Mouse (Mus musculus) midbrain, embryonic 10.5 days (tissue): Measurements from ENCODE around the gene Cpa4. TPM values are rescaled to one million over a fixed set of nuclear protein-coding genes. Genes with fewer than 3 reads are reported as not detected.
A peak's percentile ranks its signal among the peaks of the same experiment; 100 is the strongest.

Experiments
- DNase-seq: peaks from one replicate; pipeline ENCODE4 v3.0.0-alpha.2; 2017; ENCODE audit warnings: low spot score
- H3K27ac ChIP-seq: fragments of 300-500 bp; sonication (generic); replicated peaks from 2 replicates; pipeline ENCODE4 v1.5.1; 2016; ENCODE audit warnings: mild to moderate bottlenecking
- H3K27me3 ChIP-seq: fragments of 300-500 bp; sonication (generic); 2 replicates; pipeline ENCODE4 v1.6.1; 2016; ENCODE audit warnings: low read depth, mild to moderate bottlenecking; ENCODE audit not compliant: poor library complexity, severe bottlenecking
- H3K36me3 ChIP-seq: fragments of 300-500 bp; sonication (generic); 2 replicates; pipeline ENCODE4 v1.6.1; 2016; ENCODE audit warnings: mild to moderate bottlenecking, moderate library complexity
- H3K4me1 ChIP-seq: fragments of 300-500 bp; sonication (generic); 2 replicates; pipeline ENCODE4 v1.6.1; 2016
- H3K4me3 ChIP-seq: fragments of 300-500 bp; sonication (generic); 2 replicates; pipeline ENCODE4 v1.5.1; 2016; ENCODE audit warnings: mild to moderate bottlenecking, moderate library complexity
- H3K9me3 ChIP-seq: fragments of 300-500 bp; sonication (generic); replicated peaks from 2 replicates; pipeline ENCODE4 v1.6.1; 2016; ENCODE audit warnings: mild to moderate bottlenecking
- WGBS: fragments of 180-500 bp; shearing (Covaris S2); methylation state at CpG from one replicate; pipeline ENCODE4 v1.1.7; 2016; 5-methylcytosine and 5-hydroxymethylcytosine counted together
- polyA plus RNA-seq: library from polyadenylated mRNA; unstranded; fragments of >200 nt; fragmentation: Nextera tagmentation; extraction: Ambion mirVana; gene quantifications from 2 replicates; pipeline ENCODE4 v1.2.1, GENCODE M21; 2016

Cpa4 gene
- 1.3 and 2.3 TPM in 2 replicates for polyA plus RNA-seq

DNA sequence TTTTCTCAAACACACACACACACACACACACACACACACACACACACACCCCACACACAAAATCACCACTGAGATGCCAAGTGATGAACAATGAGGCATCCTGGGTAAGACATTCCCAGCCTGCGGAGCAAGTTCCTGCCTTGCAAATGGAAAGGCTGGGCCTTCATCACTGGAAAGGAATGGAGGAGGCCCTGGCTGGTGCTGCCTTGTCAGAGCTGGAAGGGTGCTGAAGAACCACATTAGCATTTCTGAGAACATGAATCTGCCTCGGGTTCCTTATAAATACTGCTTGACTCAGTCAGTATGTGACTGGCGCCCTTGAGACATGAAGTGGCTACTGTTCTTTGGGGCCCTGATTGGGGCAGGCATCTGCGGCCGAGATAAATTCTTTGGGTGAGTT is at the start of gene Cpa4:
Cpa4 (plus strand) TSS at position 301 of the 400 bp plus-strand sequence.
- Histone ChIP-seq H3K27me3 (peaks cover 7% of the 10 kb centered on the region; the same call in 1 of the 2 replicates), H3K4me3 (no peak within 1 kb of the TSS), H3K4me1 (peaks cover 13% of the 10 kb centered on the region), H3K36me3 (no peaks in the 10 kb centered on the region), H3K9me3 (no peaks in the 10 kb centered on the region), H3K27ac (no peak within 1 kb of the TSS)
- DNase-seq: no peak
- WGBS: 84% methylated on average over 5 of the region's 5 CpGs

GRCm38 (mm10) chr6:30520400-30520799 is 47.8 kb upstream of the Cpa4 start:
- Histone ChIP-seq H3K27ac (no peak overlapping the region), H3K4me3 (no peak overlapping the region)
- WGBS: 69% methylated on average over 11 of the region's 11 CpGs

GRCm38 (mm10) chr6:30525456-30526332 is 42.5 kb upstream of the Cpa4 start:
- H3K36me3 ChIP-seq: no peaks in the 10 kb centered on the region
- WGBS: 65% methylated on average over 7 of the region's 7 CpGs
- H3K9me3 ChIP-seq: no peaks in the 10 kb centered on the region
- no peak overlapping the region for H3K4me3 ChIP-seq
- no peaks in the 10 kb centered on the region for H3K27me3 ChIP-seq
- DNase-seq: no peak
- peak overlapping the region; percentile 94 for H3K27ac ChIP-seq
- peaks cover 48% of the 10 kb centered on the region for H3K4me1 ChIP-seq

More at GRCm38 (mm10) chr6:30520400-30520799, 47.8 kb upstream of the Cpa4 start:
- Histone ChIP-seq H3K9me3 (no peaks in the 10 kb centered on the region), H3K4me1 (peaks cover 4% of the 10 kb centered on the region), H3K36me3 (no peaks in the 10 kb centered on the region), H3K27me3 (no peaks in the 10 kb centered on the region)
- no peak for DNase-seq

DNA sequence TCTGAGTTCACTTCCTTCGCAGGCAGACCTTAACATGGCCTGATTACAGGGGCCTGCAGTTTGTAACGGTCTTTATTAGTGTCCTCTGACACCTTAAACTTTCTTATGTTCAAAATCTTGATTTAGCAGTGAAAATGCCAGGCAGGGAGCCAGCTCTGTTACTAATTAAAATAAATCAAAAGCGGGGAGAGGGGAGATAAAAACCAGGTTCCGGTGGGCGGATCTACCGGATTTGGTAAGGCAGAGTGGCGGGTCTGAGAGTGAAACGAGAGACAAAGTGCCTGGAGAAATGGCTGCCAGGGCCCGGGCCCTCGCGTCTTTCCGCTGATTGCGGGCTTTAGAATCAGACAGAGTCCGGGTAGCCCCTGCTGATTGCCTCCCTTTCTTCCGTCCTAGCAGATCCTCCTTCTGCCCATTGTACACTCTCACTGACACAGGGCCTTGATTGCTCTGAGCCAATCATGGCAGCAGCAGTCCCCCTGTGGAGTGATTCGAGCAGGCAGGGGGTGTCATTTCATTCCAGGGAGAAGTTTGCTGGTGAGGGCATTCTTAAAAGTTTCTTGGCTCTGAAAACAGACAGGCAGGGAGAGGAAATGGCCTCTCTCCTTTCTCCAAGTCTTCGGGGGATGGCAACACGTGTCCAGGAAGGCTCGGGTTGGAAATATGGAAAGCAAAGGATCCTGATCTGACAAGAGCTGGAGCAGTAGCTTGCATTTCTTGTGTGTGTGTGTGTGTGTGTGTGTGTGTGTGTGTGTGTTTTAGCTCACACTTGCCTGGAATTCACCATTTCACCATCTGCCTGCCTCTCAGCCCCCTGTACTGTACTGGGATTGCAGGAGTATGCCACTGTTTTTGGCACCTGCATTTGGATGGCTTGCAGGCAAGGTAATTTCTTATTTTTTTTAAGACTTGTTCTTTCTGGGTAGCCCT is 41.3 kb upstream of the Cpa4 start:
- DNase-seq: peak; percentile 67
- peak overlapping the region; percentile 30 for H3K4me3 ChIP-seq
- WGBS: 14% methylated on average over 19 of the region's 19 CpGs
- no peaks in the 10 kb centered on the region for H3K36me3 ChIP-seq
- H3K9me3 ChIP-seq: no peaks in the 10 kb centered on the region
- peak overlapping the region; percentile 94 for H3K27ac ChIP-seq
- no peaks in the 10 kb centered on the region for H3K27me3 ChIP-seq
- peaks cover 48% of the 10 kb centered on the region for H3K4me1 ChIP-seq

DNA sequence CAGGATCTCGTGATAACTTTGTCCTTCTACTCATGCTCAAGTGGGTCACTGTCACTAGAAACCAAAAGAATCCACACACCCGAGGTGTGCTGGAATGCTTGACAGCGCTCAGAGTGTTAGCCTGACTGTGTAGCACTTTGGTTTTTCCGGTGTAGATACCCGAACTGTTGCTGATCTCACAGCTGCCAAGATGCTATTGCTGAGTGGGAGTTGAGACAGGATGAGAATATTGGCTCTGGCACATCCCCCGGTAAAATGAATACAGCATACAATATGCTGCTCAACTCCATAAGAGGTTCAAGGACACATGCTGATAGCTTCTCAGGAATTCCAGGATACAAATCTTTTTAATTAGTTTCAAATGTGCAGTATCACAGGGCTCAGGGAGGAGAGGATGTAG is 39.4 kb upstream of the Cpa4 start:
- no peak overlapping the region for H3K4me3 ChIP-seq
- no peaks in the 10 kb centered on the region for H3K36me3 ChIP-seq
- H3K9me3 ChIP-seq: no peaks in the 10 kb centered on the region
- WGBS: 73% methylated on average over 6 of the region's 6 CpGs
- peaks cover 48% of the 10 kb centered on the region for H3K4me1 ChIP-seq
- DNase-seq: no peak
- no peaks in the 10 kb centered on the region for H3K27me3 ChIP-seq
- peak overlapping the region; percentile 35 for H3K27ac ChIP-seq

DNA sequence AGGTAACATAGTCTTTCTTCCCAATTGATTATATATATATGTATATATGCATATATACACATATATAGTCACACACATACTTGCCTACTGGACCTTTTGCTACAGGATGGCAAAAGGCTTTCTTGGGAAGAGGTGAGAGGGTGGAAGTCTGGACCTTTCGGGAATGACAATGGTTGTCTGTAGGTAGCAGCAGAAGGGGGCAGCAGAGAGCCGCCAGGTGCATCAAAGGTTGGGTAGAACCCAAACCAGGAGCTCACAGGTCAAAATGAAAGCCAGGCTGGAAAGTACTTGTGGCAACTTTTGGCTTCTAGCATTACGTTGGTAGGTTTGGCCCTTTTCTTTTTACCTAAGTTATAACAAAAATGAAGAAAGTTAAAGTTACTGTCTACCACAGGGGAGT is 32.8 kb upstream of the Cpa4 start:
- Histone ChIP-seq H3K27ac (no peak overlapping the region), H3K4me1 (peaks cover 9% of the 10 kb centered on the region), H3K27me3 (no peaks in the 10 kb centered on the region), H3K4me3 (no peak overlapping the region), H3K9me3 (no peaks in the 10 kb centered on the region), H3K36me3 (no peaks in the 10 kb centered on the region)
- WGBS: 41% methylated on average over 3 of the region's 3 CpGs
- DNase-seq: no peak

GRCm38 (mm10) chr6:30538240-30538639 is 29.9 kb upstream of the Cpa4 start:
- H3K27me3 ChIP-seq: no peaks in the 10 kb centered on the region
- peak overlapping the region; percentile 28 for H3K27ac ChIP-seq
- DNase-seq: no peak
- 68% methylated on average over 10 of the region's 10 CpGs for WGBS
- peaks cover 22% of the 10 kb centered on the region for H3K4me1 ChIP-seq
- H3K9me3 ChIP-seq: no peaks in the 10 kb centered on the region
- H3K36me3 ChIP-seq: no peaks in the 10 kb centered on the region
- H3K4me3 ChIP-seq: no peak overlapping the region

DNA sequence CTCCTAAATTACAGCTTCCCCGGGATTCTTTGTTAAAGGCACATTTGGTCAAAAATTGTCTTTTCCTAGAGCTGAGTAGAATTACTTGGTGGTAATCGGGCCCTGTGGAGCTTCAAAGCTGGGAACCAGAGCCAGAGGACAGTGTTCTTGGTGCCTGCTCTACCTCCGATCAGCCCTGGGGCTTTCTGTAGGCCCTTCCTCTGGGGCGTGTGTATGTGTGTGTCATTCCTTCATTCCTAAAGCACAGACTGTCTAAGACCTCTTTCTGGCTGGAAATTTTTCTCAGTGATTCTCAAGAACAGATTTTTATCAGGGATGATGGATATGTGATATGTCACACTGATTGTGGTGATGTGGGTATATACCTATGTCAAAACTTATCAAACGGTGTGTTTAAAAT is 29.4 kb upstream of the Cpa4 start:
- no peaks in the 10 kb centered on the region for H3K9me3 ChIP-seq
- no peaks in the 10 kb centered on the region for H3K36me3 ChIP-seq
- 82% methylated on average over 5 of the region's 5 CpGs for WGBS
- H3K27me3 ChIP-seq: no peaks in the 10 kb centered on the region
- H3K27ac ChIP-seq: peak overlapping the region; percentile 28
- H3K4me3 ChIP-seq: no peak overlapping the region
- DNase-seq: no peak
- peaks cover 27% of the 10 kb centered on the region for H3K4me1 ChIP-seq

- WGBS: 76% methylated on average over 11 of the region's 11 CpGs
- Histone ChIP-seq H3K4me3 (no peak within 1 kb of the TSS), H3K4me1 (peaks cover 47% of the 10 kb centered on the region), H3K27ac (peak within 1 kb of the TSS; percentile 58; the same call in 1 of the 2 replicates), H3K36me3 (no peaks in the 10 kb centered on the region), H3K9me3 (no peaks in the 10 kb centered on the region), H3K27me3 (no peaks in the 10 kb centered on the region)
- no peak for DNase-seq
Observed at GRCm38 (mm10) chr6:30541009-30541799, 27.0 kb upstream of the Cpa4 start, which contains the start of gene Cpa2. Gene Cpa2 (plus strand): TSS chr6:30541582.

DNA sequence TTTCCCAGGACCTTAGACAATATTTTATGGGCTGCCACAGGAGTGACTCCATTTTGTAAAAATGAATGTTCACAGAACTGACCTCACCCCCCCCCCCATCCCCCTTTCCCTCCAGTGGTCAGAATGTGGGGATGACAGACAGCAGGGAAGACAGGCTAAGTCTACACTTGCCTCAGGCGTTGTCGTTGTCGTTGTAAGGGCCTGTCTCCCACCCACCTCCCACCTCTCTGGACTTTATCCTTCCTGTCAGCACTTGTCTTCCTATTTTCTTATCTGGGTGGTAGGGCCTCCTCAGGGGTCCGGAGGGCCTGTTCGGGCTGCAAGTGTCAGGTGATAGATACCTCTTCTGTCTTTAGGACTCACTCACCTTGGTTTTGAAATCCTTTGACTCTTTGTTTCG is 25.9 kb upstream of the Cpa4 start:
- Histone ChIP-seq H3K4me3 (no peak overlapping the region), H3K27me3 (no peaks in the 10 kb centered on the region), H3K9me3 (no peaks in the 10 kb centered on the region), H3K27ac (peak overlapping the region; percentile 58; the same call in 1 of the 2 replicates), H3K4me1 (peaks cover 58% of the 10 kb centered on the region), H3K36me3 (no peaks in the 10 kb centered on the region)
- 74% methylated on average over 6 of the region's 6 CpGs for WGBS
- DNase-seq: no peak

DNA sequence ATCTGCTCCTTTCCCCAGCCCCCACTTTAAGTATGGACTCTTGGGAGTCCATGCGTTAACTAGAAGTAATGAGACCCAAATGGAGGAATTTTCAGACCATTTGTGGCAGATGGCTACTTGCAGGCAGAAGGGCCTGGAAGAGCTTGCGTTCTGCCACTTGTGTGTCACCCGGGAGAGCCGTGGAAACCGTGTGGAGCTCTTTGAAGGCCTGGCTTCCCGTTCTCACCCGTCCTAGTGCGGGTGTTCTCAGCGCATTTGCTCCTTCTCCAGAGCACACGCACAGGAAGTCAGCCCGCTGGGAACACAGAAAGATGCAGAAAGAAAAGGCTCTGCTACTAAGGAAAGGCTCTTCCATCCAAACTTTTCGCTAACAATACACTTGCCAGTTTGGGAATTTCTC is 25.1 kb upstream of the Cpa4 start:
- H3K27me3 ChIP-seq: no peaks in the 10 kb centered on the region
- WGBS: 62% methylated on average over 12 of the region's 12 CpGs
- H3K4me3 ChIP-seq: no peak overlapping the region
- H3K27ac ChIP-seq: peak overlapping the region; percentile 75
- no peaks in the 10 kb centered on the region for H3K36me3 ChIP-seq
- no peak for DNase-seq
- H3K9me3 ChIP-seq: no peaks in the 10 kb centered on the region
- peaks cover 63% of the 10 kb centered on the region for H3K4me1 ChIP-seq

DNA sequence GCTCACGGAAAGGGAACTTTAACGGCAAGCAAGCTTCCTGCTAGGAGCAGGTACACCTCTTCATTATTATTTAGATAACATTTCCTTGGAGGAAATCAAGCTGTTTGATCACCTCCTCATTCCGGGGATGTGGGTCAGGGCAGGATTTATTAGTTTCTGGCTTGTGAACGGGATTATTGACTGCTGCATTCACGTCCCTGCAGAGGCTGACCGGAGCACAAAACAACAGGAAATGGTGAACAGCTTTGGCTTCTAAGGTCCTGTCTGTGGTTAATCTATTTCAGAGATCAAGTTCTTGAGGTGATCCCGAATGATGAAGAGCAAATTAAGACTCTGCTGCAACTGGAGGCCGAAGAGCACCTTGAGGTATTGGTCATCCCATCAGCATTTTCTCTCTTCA is 24.3 kb upstream of the Cpa4 start:
- 36% methylated on average over 8 of the region's 8 CpGs for WGBS
- Histone ChIP-seq H3K4me1 (peaks cover 65% of the 10 kb centered on the region), H3K9me3 (no peaks in the 10 kb centered on the region)

More for the DNA sequence above, 24.3 kb upstream of the Cpa4 start:
- Histone ChIP-seq H3K4me3 (no peak overlapping the region), H3K27me3 (no peaks in the 10 kb centered on the region), H3K36me3 (no peaks in the 10 kb centered on the region), H3K27ac (peak overlapping the region; percentile 75)
- DNase-seq: no peak
